Mouse (Mus musculus): ENCODE measurements around the gene Fgf15. TPM values are rescaled to one million over a fixed set of nuclear protein-coding genes. Genes with fewer than 3 reads are reported as not detected.

Gene Fgf15
- total and polyA plus RNA-seq, 3 experiments: 16.6 to 19.1 TPM; not detected in 1

DNA sequence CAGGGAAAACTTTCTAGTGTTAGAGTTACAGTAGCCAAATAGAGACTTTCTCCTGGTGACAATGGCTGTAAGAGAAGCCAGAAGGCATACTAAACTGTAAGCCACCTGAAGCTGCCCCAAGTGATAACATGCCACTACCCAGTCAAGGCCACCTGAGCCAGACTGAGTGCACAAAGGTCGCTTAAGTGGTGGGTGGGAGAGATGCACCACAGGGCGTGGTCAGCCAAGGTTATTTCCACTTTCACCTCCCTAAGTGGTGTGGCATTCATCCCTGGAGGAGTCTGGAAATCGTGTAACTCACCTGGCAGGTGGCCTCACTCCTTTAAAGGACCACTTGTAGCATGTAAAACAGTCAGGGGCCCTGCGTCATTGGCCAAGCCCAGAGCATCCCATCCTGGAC is 29.2 kb upstream of the Fgf15 start:
- Histone ChIP-seq H3K27me3 (ENCODE audit: control insufficient read depth in 1 of 2, insufficient read depth in 2 of 2, low read length in 2 of 2) (no peaks in the 10 kb centered on the region), H3K4me1 (ENCODE audit: control insufficient read depth in 1 of 2, insufficient read depth in 2 of 2, low read length in 2 of 2) (no peaks in the 10 kb centered on the region), H3K79me2 (ENCODE audit: control insufficient read depth, insufficient read depth, low read length, poor library complexity) (no peaks in the 10 kb centered on the region), H3K9me3 (replicated peaks; ENCODE audit: insufficient read depth, low read length) (no peaks in the 10 kb centered on the region), H3K36me3 (ENCODE audit: control insufficient read depth in 1 of 2, insufficient read depth in 2 of 2, low read length in 2 of 2) (no peaks in the 10 kb centered on the region), H3K9ac (ENCODE audit: control insufficient read depth, low read depth, low read length, poor library complexity, severe bottlenecking) (no peak overlapping the region), H3K4me3 (ENCODE audit: control insufficient read depth in 1 of 2, insufficient read depth in 1 of 2, low read depth in 2 of 2, low read length in 2 of 2) (no peak overlapping the region), H3K27ac (ENCODE audit: control insufficient read depth, low read depth, low read length) (no peak overlapping the region)
- TF ChIP-seq ETS1 (IDR thresholded peaks at IDR 0.05; ENCODE audit: low read depth, low read length) (no peak), HCFC1 (IDR thresholded peaks at IDR 0.05; ENCODE audit: low read depth, low read length) (no peak), MEF2A (IDR thresholded peaks at IDR 0.05; ENCODE audit: extremely low read depth, insufficient replicate concordance, low read depth, low read length, poor library complexity, severe bottlenecking) (no peak), ZC3H11A (IDR thresholded peaks at IDR 0.05; ENCODE audit: low read depth, low read length) (no peak), POLR2AphosphoS5 (IDR thresholded peaks at IDR 0.05; ENCODE audit: borderline replicate concordance, low read depth, low read length) (no peak), MYC (IDR thresholded peaks at IDR 0.05; ENCODE audit: low read depth, low read length) (no peak), MAZ (IDR thresholded peaks at IDR 0.05; ENCODE audit: low read depth, low read length) (no peak), NELFE (IDR thresholded peaks at IDR 0.05; ENCODE audit: low read depth, low read length) (no peak), TCF12 (IDR thresholded peaks at IDR 0.05; ENCODE audit: low read depth, low read length) (no peak), MYB (IDR thresholded peaks at IDR 0.05; ENCODE audit: low read depth, low read length) (no peak), MXI1 (IDR thresholded peaks at IDR 0.05; ENCODE audit: low read depth, low read length) (no peak), RCOR1 (IDR thresholded peaks at IDR 0.05; ENCODE audit: low read depth, low read length) (no peak), ELF1 (IDR thresholded peaks at IDR 0.05; ENCODE audit: low read depth, low read length) (no peak), E2F4 (IDR thresholded peaks at IDR 0.05; ENCODE audit: borderline replicate concordance, low read depth, low read length) (no peak), GATA1 (IDR thresholded peaks at IDR 0.05; ENCODE audit: low read depth, low read length) (no peak), ZKSCAN1 (IDR thresholded peaks at IDR 0.05; ENCODE audit: low read depth, low read length) (no peak), MAFK (IDR thresholded peaks at IDR 0.05; ENCODE audit: borderline replicate concordance, low read depth, low read length) (no peak), ZNF384 (IDR thresholded peaks at IDR 0.05; ENCODE audit: low read depth, low read length) (no peak)
- DNase-seq (ENCODE audit: low read depth, low spot score): no peak

- Histone ChIP-seq H3K9ac (ENCODE audit: control insufficient read depth, low read depth, low read length, poor library complexity, severe bottlenecking) (no peak overlapping the region), H3K4me3 (ENCODE audit: control insufficient read depth in 1 of 2, insufficient read depth in 1 of 2, low read depth in 2 of 2, low read length in 2 of 2) (no peak overlapping the region), H3K4me1 (ENCODE audit: control insufficient read depth in 1 of 2, insufficient read depth in 2 of 2, low read length in 2 of 2) (no peaks in the 10 kb centered on the region), H3K27me3 (ENCODE audit: control insufficient read depth in 1 of 2, insufficient read depth in 2 of 2, low read length in 2 of 2) (no peaks in the 10 kb centered on the region), H3K79me2 (ENCODE audit: control insufficient read depth, insufficient read depth, low read length, poor library complexity) (no peaks in the 10 kb centered on the region), H3K9me3 (replicated peaks; ENCODE audit: insufficient read depth, low read length) (no peaks in the 10 kb centered on the region), H3K36me3 (ENCODE audit: control insufficient read depth in 1 of 2, insufficient read depth in 2 of 2, low read length in 2 of 2) (no peaks in the 10 kb centered on the region), H3K27ac (ENCODE audit: control insufficient read depth, low read depth, low read length) (no peak overlapping the region)
- DNase-seq (ENCODE audit: low read depth, low spot score): no peak
- no peak for TF ChIP-seq GABPA (IDR thresholded peaks at IDR 0.05; ENCODE audit: low read depth, low read length)
- no peak for TF ChIP-seq MAFK (IDR thresholded peaks at IDR 0.05; ENCODE audit: borderline replicate concordance, low read depth, low read length)
- TF ChIP-seq BHLHE40 (IDR thresholded peaks at IDR 0.05; ENCODE audit: borderline replicate concordance, low read depth, low read length): no peak
- TF ChIP-seq GATA1 (IDR thresholded peaks at IDR 0.05; ENCODE audit: low read depth, low read length): no peak
- TF ChIP-seq MAX (IDR thresholded peaks at IDR 0.05; ENCODE audit: low read length): no peak
Observed at GRCm38 (mm10) chr7:144867602-144868001, 28.7 kb upstream of the Fgf15 start.
